Mouse (Mus musculus): Measurements from ENCODE around the gene Slit3. TPM values are rescaled to one million over a fixed set of nuclear protein-coding genes. Genes with fewer than 3 reads are reported as not detected.
A peak's percentile ranks its signal among the peaks of the same experiment; 100 is the strongest.

Gene Slit3
- polyA plus RNA-seq, 1 experiment from 2014 or later = 25.9 TPM

GRCm38 (mm10) chr11:35210728-35211682, 90.0 kb downstream of the Slit3 start:
- Histone ChIP-seq H3K36me3 (no peaks in the 10 kb centered on the region), H3K4me3 (no peak overlapping the region), H3K9ac (no peak overlapping the region), H3K27ac (no peak overlapping the region), H3K4me2 (no peak overlapping the region), H3K27me3 (0 out of 2 replicates have a peak, but pooled peaks cover 6% of the 10 kb centered on the region), H3K9me3 (no peaks in the 10 kb centered on the region), H3K4me1 (replicated peaks) (0 out of 2 replicates have a peak, but pooled peaks cover 3% of the 10 kb centered on the region)
- 79% methylated on average over 14 of the region's 14 CpGs for WGBS
- no peak for ATAC-seq (ENCODE audit: low FRiP score)

- no peak overlapping the region for H3K4me2 ChIP-seq
- peaks cover 8% of the 10 kb centered on the region; the same call in 1 of the 2 replicates for H3K4me1 ChIP-seq (replicated peaks)
- no peak for ATAC-seq (ENCODE audit: low FRiP score)
- WGBS = 16% methylated on average over 4 of the region's 4 CpGs
- H3K27ac ChIP-seq = no peak overlapping the region
- H3K27me3 ChIP-seq = no peaks in the 10 kb centered on the region; the same call in 1 of the 2 replicates
- no peaks in the 10 kb centered on the region for H3K9me3 ChIP-seq
- H3K36me3 ChIP-seq = no peaks in the 10 kb centered on the region
- no peak overlapping the region for H3K4me3 ChIP-seq
- no peak overlapping the region for H3K9ac ChIP-seq
Measured at GRCm38 (mm10) chr11:35224025-35224424, 103.0 kb downstream of the Slit3 start.

- Histone ChIP-seq H3K4me1 (replicated peaks) (no peaks in the 10 kb centered on the region), H3K27ac (no peak overlapping the region), H3K4me3 (no peak overlapping the region), H3K27me3 (peaks cover 3% of the 10 kb centered on the region; the same call in 1 of the 2 replicates), H3K4me2 (no peak overlapping the region), H3K9ac (no peak overlapping the region), H3K36me3 (no peaks in the 10 kb centered on the region), H3K9me3 (no peaks in the 10 kb centered on the region)
- WGBS = 88% methylated on average over 10 of the region's 10 CpGs
- ATAC-seq (ENCODE audit: low FRiP score) = no peak
Measured at GRCm38 (mm10) chr11:35231361-35232090, 110.5 kb downstream of the Slit3 start.

- Histone ChIP-seq H3K27me3 (peaks cover 3% of the 10 kb centered on the region; the same call in 1 of the 2 replicates), H3K9ac (no peak overlapping the region), H3K36me3 (no peaks in the 10 kb centered on the region), H3K4me3 (no peak overlapping the region), H3K4me2 (no peak overlapping the region), H3K4me1 (replicated peaks) (no peaks in the 10 kb centered on the region), H3K9me3 (no peaks in the 10 kb centered on the region), H3K27ac (no peak overlapping the region)
- WGBS = 88% methylated on average over 4 of the region's 4 CpGs
- ATAC-seq (ENCODE audit: low FRiP score) = no peak
Measured at GRCm38 (mm10) chr11:35232321-35232720, 111.3 kb downstream of the Slit3 start.

- WGBS = 92% methylated on average over 7 of the region's 7 CpGs
- Histone ChIP-seq H3K4me3 (no peak overlapping the region), H3K4me2 (no peak overlapping the region), H3K4me1 (replicated peaks) (no peaks in the 10 kb centered on the region), H3K27me3 (no peaks in the 10 kb centered on the region), H3K27ac (no peak overlapping the region), H3K9ac (no peak overlapping the region), H3K36me3 (no peaks in the 10 kb centered on the region), H3K9me3 (no peaks in the 10 kb centered on the region)
- no peak for ATAC-seq (ENCODE audit: low FRiP score)
Measured at GRCm38 (mm10) chr11:35241379-35241778, 120.4 kb downstream of the Slit3 start.

- 87% methylated on average over 9 of the region's 9 CpGs for WGBS
- Histone ChIP-seq H3K4me1 (replicated peaks) (peaks cover 12% of the 10 kb centered on the region; the same call in 1 of the 2 replicates), H3K9ac (no peak overlapping the region), H3K4me3 (no peak overlapping the region), H3K27ac (no peak overlapping the region), H3K9me3 (no peaks in the 10 kb centered on the region), H3K4me2 (no peak overlapping the region), H3K27me3 (0 out of 2 replicates have a peak, but pooled peaks cover 3% of the 10 kb centered on the region), H3K36me3 (no peaks in the 10 kb centered on the region)
- no peak for ATAC-seq (ENCODE audit: low FRiP score)
Measured at GRCm38 (mm10) chr11:35243597-35243996, 122.6 kb downstream of the Slit3 start.

GRCm38 (mm10) chr11:35244526-35244925, 123.5 kb downstream of the Slit3 start:
- WGBS = 89% methylated on average over 7 of the region's 7 CpGs
- no peaks in the 10 kb centered on the region for H3K36me3 ChIP-seq
- ATAC-seq (ENCODE audit: low FRiP score) = no peak
- H3K4me2 ChIP-seq = no peak overlapping the region
- H3K4me3 ChIP-seq = no peak overlapping the region
- no peaks in the 10 kb centered on the region for H3K9me3 ChIP-seq
- H3K27ac ChIP-seq = no peak overlapping the region
- H3K9ac ChIP-seq = no peak overlapping the region
- H3K4me1 ChIP-seq (replicated peaks) = peaks cover 14% of the 10 kb centered on the region; the same call in 1 of the 2 replicates
- H3K27me3 ChIP-seq = 0 out of 2 replicates have a peak, but pooled peaks cover 3% of the 10 kb centered on the region

- no peak overlapping the region for H3K9ac ChIP-seq
- H3K4me3 ChIP-seq = no peak overlapping the region
- H3K27me3 ChIP-seq = 0 out of 2 replicates have a peak, but pooled peaks cover 3% of the 10 kb centered on the region
- ATAC-seq (ENCODE audit: low FRiP score) = no peak
- H3K36me3 ChIP-seq = no peaks in the 10 kb centered on the region
- H3K4me2 ChIP-seq = no peak overlapping the region
- no peaks in the 10 kb centered on the region for H3K9me3 ChIP-seq
- WGBS = 69% methylated on average over 3 of the region's 3 CpGs
- peak overlapping the region; percentile 60; the same call in 1 of the 2 replicates for H3K27ac ChIP-seq
- H3K4me1 ChIP-seq (replicated peaks) = peaks cover 24% of the 10 kb centered on the region
Measured at GRCm38 (mm10) chr11:35246623-35247022, 125.6 kb downstream of the Slit3 start.

- no peak overlapping the region for H3K4me2 ChIP-seq
- 86% methylated on average over 5 of the region's 5 CpGs for WGBS
- no peak overlapping the region for H3K9ac ChIP-seq
- no peaks in the 10 kb centered on the region for H3K36me3 ChIP-seq
- ATAC-seq (ENCODE audit: low FRiP score) = no peak
- H3K27ac ChIP-seq = no peak overlapping the region
- H3K4me3 ChIP-seq = no peak overlapping the region
- 0 out of 2 replicates have a peak, but pooled peaks cover 3% of the 10 kb centered on the region for H3K27me3 ChIP-seq
- H3K4me1 ChIP-seq (replicated peaks) = peaks cover 28% of the 10 kb centered on the region
- no peaks in the 10 kb centered on the region for H3K9me3 ChIP-seq
Measured at GRCm38 (mm10) chr11:35248088-35248487, 127.1 kb downstream of the Slit3 start.

GRCm38 (mm10) chr11:35250871-35251418, 129.9 kb downstream of the Slit3 start:
- Histone ChIP-seq H3K4me2 (no peak overlapping the region), H3K27ac (no peak overlapping the region), H3K27me3 (0 out of 2 replicates have a peak, but pooled peaks cover 3% of the 10 kb centered on the region), H3K9me3 (no peaks in the 10 kb centered on the region), H3K4me1 (replicated peaks) (peaks cover 28% of the 10 kb centered on the region), H3K4me3 (no peak overlapping the region), H3K36me3 (no peaks in the 10 kb centered on the region), H3K9ac (no peak overlapping the region)
- no peak for ATAC-seq (ENCODE audit: low FRiP score)
- WGBS = 46% methylated on average over 4 of the region's 4 CpGs

- H3K27ac ChIP-seq = no peak overlapping the region
- no peaks in the 10 kb centered on the region for H3K36me3 ChIP-seq
- H3K27me3 ChIP-seq = 0 out of 2 replicates have a peak, but pooled peaks cover 3% of the 10 kb centered on the region
- no peaks in the 10 kb centered on the region for H3K9me3 ChIP-seq
- no peak for ATAC-seq (ENCODE audit: low FRiP score)
- no peak overlapping the region for H3K4me3 ChIP-seq
- 85% methylated on average over 4 of the region's 4 CpGs for WGBS
- H3K4me2 ChIP-seq = no peak overlapping the region
- no peak overlapping the region for H3K9ac ChIP-seq
- H3K4me1 ChIP-seq (replicated peaks) = peaks cover 24% of the 10 kb centered on the region
Measured at GRCm38 (mm10) chr11:35251910-35252309, 130.9 kb downstream of the Slit3 start.

GRCm38 (mm10) chr11:35257351-35257750, 136.3 kb downstream of the Slit3 start:
- H3K27me3 ChIP-seq = peaks cover 11% of the 10 kb centered on the region; the same call in 1 of the 2 replicates
- H3K9ac ChIP-seq = no peak overlapping the region
- H3K27ac ChIP-seq = no peak overlapping the region
- H3K4me1 ChIP-seq (replicated peaks) = peaks cover 3% of the 10 kb centered on the region
- H3K4me3 ChIP-seq = no peak overlapping the region
- H3K4me2 ChIP-seq = no peak overlapping the region
- 71% methylated on average over 6 of the region's 6 CpGs for WGBS
- ATAC-seq (ENCODE audit: low FRiP score) = no peak
- H3K9me3 ChIP-seq = no peaks in the 10 kb centered on the region
- no peaks in the 10 kb centered on the region for H3K36me3 ChIP-seq
